In genomic region chr7:144143941-144144340, GRCm38 (mm10) we compare ENCODE assay signal across 31 mouse cellular contexts.
DNase-seq lines count a peak whose midpoint lies in the region; ATAC-seq and TF ChIP-seq lines count a peak whose summit lies in the region.
"Had no signal": no experiment of that assay in that cellular context is flagged by ENCODE, and none has a peak within 500 bp of the region (broad histone marks: within the 10 kb centered on the region; RNA-seq: fewer than 3 reads in every experiment).

No protein-coding gene starts in this region.

- no peak for ATAC-seq in forebrain, embryonic 14.5 days
- no peak; the same call in 1 of the 2 replicates for ATAC-seq in forebrain, embryonic 16.5 days
- ATAC-seq: activated CD4-positive, CD25-positive, alpha-beta regulatory T cell, adult 4 months; CD4-positive, CD25-positive, alpha-beta regulatory T cell, adult 4 months; forebrain, embryonic 13.5 days; intestine, embryonic 16.5 days; Patski had no signal

- H3K27ac ChIP-seq in forebrain, embryonic 14.5 days (ENCODE audit: low read depth, low read length): no peak overlapping the region
- no peak overlapping the region for H3K27ac ChIP-seq in forebrain, embryonic 16.5 days (ENCODE audit: low read length)
- H3K27ac ChIP-seq in layer of hippocampus, adult 2 months: no peak overlapping the region
- H3K27ac ChIP-seq: embryonic facial prominence, embryonic 13.5 days; forebrain, embryonic 13.5 days; limb, embryonic 15.5 days; liver, embryonic 14.5 days; neural tube, embryonic 12.5 days; stomach, embryonic 15.5 days had no signal

- H3K4me1 ChIP-seq in forebrain, embryonic 14.5 days (ENCODE audit: control insufficient read depth, insufficient read depth, low read length): no peaks in the 10 kb centered on the region
- 0 out of 2 replicates have a peak, but pooled peaks cover 3% of the 10 kb centered on the region for H3K4me1 ChIP-seq in forebrain, embryonic 16.5 days (replicated peaks; ENCODE audit: control insufficient read depth, insufficient read depth, low read length)
- H3K4me1 ChIP-seq: forebrain, embryonic 13.5 days; limb, embryonic 15.5 days; stomach, embryonic 15.5 days had no signal

- intact Hi-C loops in left cerebral cortex, postnatal 25 days (cut with DNase I): no loop called here

- no peaks in the 10 kb centered on the region for H3K27me3 ChIP-seq in forebrain, embryonic 14.5 days (replicated peaks; ENCODE audit: control insufficient read depth, insufficient read depth, low read length)
- no peaks in the 10 kb centered on the region for H3K27me3 ChIP-seq in forebrain, embryonic 16.5 days (replicated peaks; ENCODE audit: control insufficient read depth, insufficient read depth, low read length)
- H3K27me3 ChIP-seq: embryonic facial prominence, embryonic 13.5 days; forebrain, embryonic 13.5 days; hindbrain, embryonic 15.5 days; limb, embryonic 15.5 days; neural tube, embryonic 12.5 days; Patski; stomach, embryonic 15.5 days had no signal

- no peaks in the 10 kb centered on the region for H3K36me3 ChIP-seq in forebrain, embryonic 14.5 days (ENCODE audit: control insufficient read depth, insufficient read depth, low read length)
- H3K36me3 ChIP-seq in forebrain, embryonic 16.5 days (ENCODE audit: control insufficient read depth, insufficient read depth): no peaks in the 10 kb centered on the region
- H3K36me3 ChIP-seq: embryonic facial prominence, embryonic 13.5 days; hindbrain, embryonic 15.5 days; limb, embryonic 15.5 days; neural tube, embryonic 12.5 days; stomach, embryonic 15.5 days had no signal

- peak; percentile 29 for DNase-seq in forebrain, embryonic 14.5 days (ENCODE audit: low spot score)
- DNase-seq in left cerebral cortex, postnatal 25 days (ENCODE audit: low spot score in 2 of 2): peak; percentile 25 to 28
- DNase-seq in left cerebral cortex, adult 11 months (ENCODE audit: low spot score): no peak
- DNase-seq in ES-CJ7 (ENCODE audit: low read depth, low spot score): peak; percentile 14
- DNase-seq in brain, embryonic 14.5 days (ENCODE audit: low read depth): peak; percentile 43
- no peak for DNase-seq in layer of hippocampus, adult 2 months (ENCODE audit: low spot score in 2 of 2)
- no peak for DNase-seq in adipocyte (ENCODE audit: low spot score)
- DNase-seq: adrenal gland, postnatal 14 days; cerebellum, adult 9-11 months; gastrocnemius, postnatal 10 days; heart, postnatal 10 days; kidney, adult 9 months; kidney, postnatal 25 days; layer of hippocampus, postnatal 36 days; left cerebral cortex, postnatal 4 days; lung, embryonic 14.5 days; thymus, postnatal 36 days had no signal

- H3K9ac ChIP-seq in forebrain, embryonic 14.5 days (ENCODE audit: low read length): no peak overlapping the region
- H3K9ac ChIP-seq in forebrain, embryonic 16.5 days (replicated peaks; ENCODE audit: low read depth, low read length): no peak overlapping the region
- H3K9ac ChIP-seq: embryonic facial prominence, embryonic 13.5 days; forebrain, embryonic 13.5 days; hindbrain, embryonic 15.5 days; limb, embryonic 15.5 days; liver, embryonic 14.5 days; lung, embryonic 14.5 days; neural tube, embryonic 12.5 days; stomach, embryonic 15.5 days had no signal

- WGBS in forebrain, embryonic 14.5 days: 32% methylated on average over 2 of the region's 2 CpGs
- 40% methylated on average over 2 of the region's 2 CpGs for WGBS in forebrain, embryonic 16.5 days

- H3K4me2 ChIP-seq in forebrain, embryonic 14.5 days (ENCODE audit: low read length): no peak overlapping the region
- no peak overlapping the region for H3K4me2 ChIP-seq in forebrain, embryonic 16.5 days (ENCODE audit: low read length)
- H3K4me2 ChIP-seq: embryonic facial prominence, embryonic 13.5 days; forebrain, embryonic 13.5 days; heart, embryonic 11.5 days; hindbrain, embryonic 15.5 days; limb, embryonic 15.5 days; lung, embryonic 14.5 days; neural tube, embryonic 12.5 days; stomach, embryonic 15.5 days had no signal

- no peaks in the 10 kb centered on the region for H3K9me3 ChIP-seq in forebrain, embryonic 14.5 days (replicated peaks; ENCODE audit: control insufficient read depth, low read length)
- H3K9me3 ChIP-seq in forebrain, embryonic 16.5 days (ENCODE audit: control insufficient read depth, low read length): no peaks in the 10 kb centered on the region
- H3K9me3 ChIP-seq: embryonic facial prominence, embryonic 13.5 days; forebrain, embryonic 13.5 days; hindbrain, embryonic 15.5 days; limb, embryonic 15.5 days; neural tube, embryonic 12.5 days; stomach, embryonic 15.5 days had no signal

- TF ChIP-seq CTCF in brain, embryonic 14.5 days (IDR thresholded peaks at IDR 0.05; ENCODE audit: borderline replicate concordance, extremely low read depth, insufficient read depth, insufficient read length): no peak
- no peak for TF ChIP-seq CTCF in layer of hippocampus, adult 2 months (conservative IDR thresholded peaks at IDR 0.05)

- no peak for TF ChIP-seq POLR2A in brain, embryonic 14.5 days (IDR thresholded peaks at IDR 0.05; ENCODE audit: borderline replicate concordance, extremely low read depth, insufficient read depth, insufficient read length, poor library complexity, severe bottlenecking)

- no peak overlapping the region for H3K4me3 ChIP-seq in forebrain, embryonic 14.5 days (ENCODE audit: low read depth, low read length)
- no peak overlapping the region for H3K4me3 ChIP-seq in forebrain, embryonic 16.5 days (replicated peaks; ENCODE audit: low read length)
- H3K4me3 ChIP-seq in layer of hippocampus, adult 2 months: no peak overlapping the region
- H3K4me3 ChIP-seq: embryonic facial prominence, embryonic 13.5 days; erythroblast, embryonic 14.5 days; forebrain, embryonic 13.5 days; hindbrain, embryonic 15.5 days; limb, embryonic 15.5 days; neural tube, embryonic 12.5 days; stomach, embryonic 15.5 days had no signal

Comparison
In these comparisons a context has a peak if more than half of its experiments do, and no peak if none do; other contexts are left out.
1. DNase-seq: peak in forebrain, embryonic 14.5 days (single experiment), left cerebral cortex, postnatal 25 days (2 of 2), ES-CJ7 (single experiment) and brain, embryonic 14.5 days (single experiment); none in left cerebral cortex, adult 11 months (single experiment), layer of hippocampus, adult 2 months (0 of 2) and adipocyte (single experiment).